Mouse (Mus musculus) limb, embryonic 11.5 days (tissue): ENCODE results near the gene Wbp4. TPM values are rescaled to one million over a fixed set of nuclear protein-coding genes. Genes with fewer than 3 reads are reported as not detected.

Source experiments
- ATAC-seq: fragments of 200-750 bp; cut with Nextera tagmentation; 2 replicates; pipeline ENCODE4 v1.8.0; 2017; ENCODE audit warnings: low read depth; ENCODE audit not compliant: insufficient number of reproducible peaks, low FRiP score, low TSS enrichment
- DNase-seq: peaks from one replicate; pipeline ENCODE4 v3.0.0-alpha.2; 2015; ENCODE audit warnings: low spot score
- H3K27ac ChIP-seq: fragments of 300-500 bp; sonication (generic); replicated peaks from 2 replicates; pipeline ENCODE4 v1.5.1; 2014; ENCODE audit warnings: low read depth, mild to moderate bottlenecking, low read length
- H3K27me3 ChIP-seq: fragments of 300-500 bp; sonication (generic); 2 replicates; pipeline ENCODE4 v1.6.1; 2014; ENCODE audit warnings: mild to moderate bottlenecking, low read length, mixed read lengths; ENCODE audit not compliant: control insufficient read depth, insufficient read depth
- H3K36me3 ChIP-seq: fragments of 300-500 bp; sonication (generic); 2 replicates; pipeline ENCODE4 v1.6.1; 2014; ENCODE audit warnings: mild to moderate bottlenecking, low read length, moderate library complexity, mixed read lengths; ENCODE audit not compliant: control insufficient read depth, insufficient read depth
- H3K4me1 ChIP-seq: fragments of 300-500 bp; sonication (generic); 2 replicates; pipeline ENCODE4 v1.6.1; 2014; ENCODE audit warnings: low read length, mixed read lengths; ENCODE audit not compliant: control insufficient read depth, insufficient read depth
- H3K4me2 ChIP-seq: fragments of 300-500 bp; sonication (generic); 2 replicates; pipeline ENCODE4 v1.6.1; 2014; ENCODE audit warnings: low read depth, mild to moderate bottlenecking, moderate library complexity; ENCODE audit not compliant: severe bottlenecking
- H3K4me3 ChIP-seq: fragments of 300-500 bp; sonication (generic); 2 replicates; pipeline ENCODE4 v1.5.1; 2014; ENCODE audit warnings: low read depth, low read length
- H3K9ac ChIP-seq: fragments of 300-500 bp; sonication (generic); 2 replicates; pipeline ENCODE4 v1.6.1; 2014; ENCODE audit warnings: mild to moderate bottlenecking, low read length
- H3K9me3 ChIP-seq: fragments of 300-500 bp; sonication (generic); 2 replicates; pipeline ENCODE4 v1.6.1; 2016; ENCODE audit warnings: low read length; ENCODE audit not compliant: control insufficient read depth
- WGBS: fragments of 180-500 bp; shearing (Covaris S2); extraction: QIAGEN DNeasy Blood & Tissue Kit; methylation state at CpG from one replicate; pipeline ENCODE4 v1.1.7; 2014; 5-methylcytosine and 5-hydroxymethylcytosine counted together
- polyA plus RNA-seq: library from polyadenylated mRNA; unstranded; fragments of >200 nt; fragmentation: Nextera tagmentation; extraction: Ambion mirVana; gene quantifications from 2 replicates; pipeline ENCODE4 v1.2.1, GENCODE M21; 2014

The Wbp4 gene
- polyA plus RNA-seq, 1 experiment from 2014 or later = 59.4 TPM

DNA sequence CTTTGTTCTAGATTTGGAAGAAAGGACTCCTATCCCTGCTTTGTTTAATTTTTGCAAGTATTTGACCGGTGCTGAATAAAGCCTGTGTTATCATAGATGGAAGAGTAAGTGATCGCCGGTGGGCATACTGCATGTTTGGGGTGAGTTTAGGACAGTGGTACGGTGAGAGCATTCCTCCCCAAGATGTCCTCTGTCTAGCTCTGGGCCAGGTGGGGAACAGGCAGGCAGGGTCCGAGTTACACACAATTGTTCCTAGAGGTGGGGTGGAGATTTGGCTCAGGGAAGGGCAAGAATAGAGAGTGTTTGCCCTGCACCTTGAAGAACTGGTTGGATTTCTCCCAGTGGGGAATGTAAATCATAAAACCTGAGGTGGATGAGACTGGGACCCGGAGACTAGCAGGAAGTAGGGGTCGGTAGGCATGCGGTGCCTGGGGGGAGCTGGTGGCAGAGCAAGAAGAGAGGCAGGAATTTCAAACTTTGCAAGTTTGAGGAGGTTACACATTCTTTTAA lies 2.3 kb upstream of the Wbp4 start:
- no peak for DNase-seq
- Histone ChIP-seq H3K27ac (no peak overlapping the region), H3K9ac (no peak overlapping the region)

DNA sequence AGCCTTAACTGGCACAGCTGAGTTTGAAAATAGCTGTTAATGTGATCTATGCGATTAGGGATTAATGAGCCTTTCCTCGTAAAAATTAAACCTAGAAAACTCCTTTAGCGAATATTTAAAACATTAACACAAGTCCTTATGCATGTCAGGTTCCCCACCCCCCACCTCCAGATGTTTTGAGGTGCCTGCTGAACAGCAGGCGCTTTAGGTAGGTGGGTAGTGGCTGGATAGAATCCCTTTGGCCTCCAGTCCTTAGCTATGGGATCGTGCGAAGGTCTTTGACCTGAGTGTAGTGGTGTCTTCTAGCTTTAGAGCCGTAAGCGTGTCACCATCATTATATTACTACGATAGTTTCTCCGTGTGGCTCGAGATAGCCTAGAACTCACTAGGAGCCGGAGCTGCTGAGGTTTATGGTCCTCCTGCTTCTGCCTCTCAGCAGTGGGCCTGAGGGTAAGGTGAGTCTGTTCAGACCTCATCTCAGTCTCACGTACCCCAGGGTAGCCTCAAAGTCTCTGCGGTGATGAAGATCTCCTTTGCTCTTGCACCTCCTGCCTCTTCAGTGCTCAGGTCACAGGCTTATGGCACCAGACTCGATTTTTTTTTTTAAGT lies 1.5 kb upstream of the Wbp4 start:
- Histone ChIP-seq H3K4me1 (peaks cover 26% of the 10 kb centered on the region), H3K4me3 (peak overlapping the region; percentile 85), H3K9me3 (no peaks in the 10 kb centered on the region), H3K27me3 (no peaks in the 10 kb centered on the region), H3K27ac (no peak overlapping the region), H3K36me3 (peaks cover 3% of the 10 kb centered on the region; the same call in 1 of the 2 replicates), H3K4me2 (peak overlapping the region; percentile 66), H3K9ac (no peak overlapping the region)
- WGBS = 14% methylated on average over 15 of the region's 15 CpGs
- DNase-seq (peak; percentile 37), ATAC-seq (no peak)

More for the DNA sequence above, 2.3 kb upstream of the Wbp4 start:
- Histone ChIP-seq H3K4me1 (peaks cover 26% of the 10 kb centered on the region), H3K4me3 (no peak overlapping the region), H3K4me2 (peak overlapping the region; percentile 66; the same call in 1 of the 2 replicates), H3K9me3 (no peaks in the 10 kb centered on the region), H3K27me3 (no peaks in the 10 kb centered on the region), H3K36me3 (no peaks in the 10 kb centered on the region)
- ATAC-seq = no peak
- WGBS = 66% methylated on average over 8 of the region's 8 CpGs

DNA sequence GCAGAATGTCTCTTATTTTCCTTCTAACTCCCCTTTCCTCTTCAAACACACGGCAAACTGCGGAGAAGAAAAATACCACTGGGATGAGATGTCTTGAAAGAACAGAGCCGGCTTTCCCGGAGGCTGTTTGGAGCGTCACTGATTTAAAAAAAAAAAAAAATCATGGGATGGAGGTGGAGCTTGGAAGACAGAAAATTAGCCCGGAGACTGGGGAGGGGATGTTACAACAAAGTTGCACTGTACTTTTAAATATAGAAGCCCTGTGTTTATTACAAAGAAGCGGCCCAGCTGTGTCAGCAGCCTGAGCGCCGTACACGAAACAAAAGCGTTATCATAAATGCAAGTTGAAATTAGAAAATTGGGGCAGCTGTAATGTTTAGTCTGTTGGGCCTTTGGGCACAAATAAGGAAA lies 936 bp upstream of the Wbp4 start:
- H3K4me1 ChIP-seq = peaks cover 25% of the 10 kb centered on the region
- H3K4me3 ChIP-seq = peak overlapping the region; percentile 85
- H3K27me3 ChIP-seq = no peaks in the 10 kb centered on the region
- peak overlapping the region; percentile 99 for H3K27ac ChIP-seq
- H3K9me3 ChIP-seq = no peaks in the 10 kb centered on the region
- ATAC-seq (no peak), DNase-seq (peak; percentile 57)
- WGBS = under 1% methylated on average over 11 of the region's 11 CpGs
- H3K9ac ChIP-seq = peak overlapping the region; percentile 98
- H3K4me2 ChIP-seq = peak overlapping the region; percentile 66
- H3K36me3 ChIP-seq = peaks cover 3% of the 10 kb centered on the region; the same call in 1 of the 2 replicates

DNA sequence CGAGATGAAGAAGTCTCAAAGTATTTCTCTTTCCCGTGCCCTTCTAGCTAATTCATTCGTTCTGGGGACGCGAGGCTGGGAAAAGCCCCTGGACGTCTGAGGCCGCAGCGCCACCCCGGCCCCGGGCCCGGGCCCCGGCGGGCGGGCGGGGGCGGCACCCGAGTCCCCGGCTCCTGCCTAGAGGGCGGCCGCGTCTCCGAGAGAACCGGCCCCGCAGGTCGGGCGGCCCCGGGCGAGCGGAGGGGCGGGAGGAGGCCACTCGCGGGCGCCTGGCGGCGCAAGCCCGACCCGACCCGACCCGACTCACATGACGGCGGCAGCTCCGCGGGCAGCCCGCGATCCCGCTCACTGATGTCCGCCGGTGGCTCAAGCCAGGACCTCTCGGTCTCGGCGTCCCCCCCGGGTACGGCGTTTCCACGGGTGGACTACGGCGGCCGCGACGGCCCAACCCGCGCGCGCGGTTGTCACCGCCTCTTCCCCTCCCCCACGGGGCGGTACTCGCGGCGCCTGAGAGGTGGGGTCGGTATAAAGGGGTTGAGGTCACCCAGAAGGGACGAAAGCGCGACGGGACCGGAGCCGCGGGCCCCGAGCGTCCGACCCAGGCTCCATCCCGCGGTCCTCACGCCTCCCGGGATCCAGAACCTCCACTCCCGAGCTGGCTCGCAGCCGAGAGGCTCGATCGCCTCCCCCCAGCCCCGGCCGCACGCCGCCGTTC lies 539 bp downstream of the Wbp4 start, which contains the start of gene Elf1:
TSS of gene Elf1 (plus strand) at position 571 of the 715 bp plus-strand sequence.
- ATAC-seq = peak; percentile 84
- WGBS = under 1% methylated on average over 44 of the region's 96 CpGs
- peak within 1 kb of the TSS; percentile 66 for H3K4me2 ChIP-seq
- peaks cover 6% of the 10 kb centered on the region; the same call in 1 of the 2 replicates for H3K36me3 ChIP-seq
- H3K4me1 ChIP-seq = peaks cover 15% of the 10 kb centered on the region
- peak; percentile 93 for DNase-seq
- no peaks in the 10 kb centered on the region for H3K27me3 ChIP-seq
- peak within 1 kb of the TSS; percentile 98 for H3K9ac ChIP-seq
- peak within 1 kb of the TSS; percentile 99 for H3K27ac ChIP-seq
- H3K9me3 ChIP-seq = no peaks in the 10 kb centered on the region
- H3K4me3 ChIP-seq = peak within 1 kb of the TSS; percentile 85

DNA sequence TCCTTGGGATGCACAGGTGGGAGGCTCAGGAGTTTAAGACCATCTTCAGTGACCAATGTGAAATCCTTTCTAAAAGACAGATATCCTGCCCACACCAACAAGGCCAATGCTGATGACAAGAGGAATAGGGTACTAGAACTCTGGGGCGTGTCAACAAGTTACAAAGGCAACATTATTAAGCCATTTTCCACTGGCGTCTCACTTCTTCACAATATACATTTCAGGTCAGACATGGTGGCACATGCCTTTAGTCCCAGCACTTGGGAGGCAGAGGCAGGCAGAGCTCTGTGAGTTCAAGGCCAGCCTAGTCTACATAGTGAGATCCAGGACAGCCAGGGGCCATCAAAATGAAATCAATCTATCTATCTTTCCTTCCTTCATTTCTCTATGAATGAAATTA lies 7.9 kb downstream of the Wbp4 start:
- ATAC-seq (no peak), DNase-seq (no peak)
- H3K4me1 ChIP-seq = no peaks in the 10 kb centered on the region
- no peak overlapping the region for H3K4me2 ChIP-seq
- 88% methylated on average over 2 of the region's 2 CpGs for WGBS
- H3K9ac ChIP-seq = no peak overlapping the region
- H3K9me3 ChIP-seq = no peaks in the 10 kb centered on the region
- peaks cover 20% of the 10 kb centered on the region for H3K36me3 ChIP-seq
- H3K4me3 ChIP-seq = no peak overlapping the region
- no peak overlapping the region for H3K27ac ChIP-seq
- H3K27me3 ChIP-seq = no peaks in the 10 kb centered on the region

DNA sequence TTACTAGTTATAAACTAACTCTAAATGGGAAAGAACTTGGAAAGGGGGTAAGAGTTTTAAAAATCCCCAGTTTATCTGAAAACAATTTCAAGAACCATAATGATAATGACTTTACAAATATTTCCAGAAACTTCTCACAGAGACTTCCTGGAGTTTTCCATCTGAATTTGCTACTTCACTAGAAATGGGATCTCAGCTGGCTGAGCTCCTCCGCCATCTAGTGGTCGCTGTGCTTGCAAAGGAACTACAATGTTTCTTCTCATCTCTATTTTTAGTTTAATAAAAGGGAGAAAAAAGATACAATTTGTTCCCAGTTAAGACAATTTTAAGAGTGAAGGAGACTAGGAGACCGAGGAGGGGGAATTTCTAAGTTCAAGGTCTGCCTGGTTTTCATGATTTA lies 13.7 kb downstream of the Wbp4 start:
- no peak for ATAC-seq

DNA sequence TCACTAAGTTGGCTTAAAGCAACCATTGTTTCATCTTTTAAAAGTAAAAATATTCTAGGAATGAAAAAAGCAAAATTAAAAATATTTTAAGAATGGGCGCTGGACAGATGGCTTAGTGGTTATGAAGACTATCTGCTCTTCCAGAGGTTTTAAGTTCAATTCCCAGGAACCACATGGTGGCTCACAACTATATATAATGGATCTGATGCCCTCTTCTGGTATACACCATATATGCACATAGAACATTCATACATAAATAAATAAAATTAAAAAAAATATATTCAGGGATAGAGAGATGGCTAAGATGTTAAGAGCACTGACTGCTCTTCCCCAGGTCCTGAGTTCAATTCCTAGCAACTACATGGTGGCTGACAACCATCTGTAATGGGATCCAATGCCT lies 15.7 kb downstream of the Wbp4 start:
- Histone ChIP-seq H3K36me3 (peaks cover 11% of the 10 kb centered on the region), H3K9ac (no peak overlapping the region), H3K4me2 (no peak overlapping the region), H3K9me3 (no peaks in the 10 kb centered on the region), H3K4me3 (no peak overlapping the region), H3K27ac (no peak overlapping the region), H3K27me3 (no peaks in the 10 kb centered on the region), H3K4me1 (no peaks in the 10 kb centered on the region)
- no peak for ATAC-seq
- DNase-seq = no peak
- 92% methylated on average over 1 of the region's 1 CpGs for WGBS

More for the DNA sequence above, 13.7 kb downstream of the Wbp4 start:
- WGBS = 32% methylated on average over 3 of the region's 3 CpGs
- Histone ChIP-seq H3K27me3 (no peaks in the 10 kb centered on the region), H3K4me2 (no peak overlapping the region), H3K9me3 (no peaks in the 10 kb centered on the region), H3K9ac (no peak overlapping the region), H3K27ac (no peak overlapping the region), H3K36me3 (peaks cover 8% of the 10 kb centered on the region), H3K4me1 (no peaks in the 10 kb centered on the region), H3K4me3 (no peak overlapping the region)
- peak; percentile 69 for DNase-seq

DNA sequence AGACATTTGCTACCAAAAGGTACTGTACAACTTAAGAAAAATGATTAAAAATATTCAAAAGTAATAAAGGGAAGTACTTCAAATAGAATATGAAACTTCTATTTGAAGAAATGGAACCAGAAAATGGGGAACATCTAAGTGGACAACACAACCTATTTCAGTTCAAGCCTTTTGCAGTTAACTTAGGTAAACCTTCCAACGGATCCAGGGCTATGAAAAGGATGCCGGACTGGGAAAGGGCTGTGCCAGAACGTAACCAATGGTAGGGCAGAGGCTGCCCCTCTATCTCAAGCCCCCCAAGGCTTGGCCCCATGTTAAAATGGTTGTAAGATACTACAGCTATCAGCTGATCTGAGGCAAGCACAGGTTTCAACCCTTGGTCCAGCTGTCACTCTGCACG lies 20.3 kb downstream of the Wbp4 start:
- Histone ChIP-seq H3K9ac (no peak overlapping the region), H3K27ac (no peak overlapping the region), H3K27me3 (no peaks in the 10 kb centered on the region), H3K4me1 (no peaks in the 10 kb centered on the region), H3K4me3 (no peak overlapping the region), H3K4me2 (no peak overlapping the region), H3K9me3 (no peaks in the 10 kb centered on the region), H3K36me3 (peaks cover 3% of the 10 kb centered on the region)
- ATAC-seq (no peak), DNase-seq (no peak)
- 95% methylated on average over 4 of the region's 4 CpGs for WGBS
